Mouse (Mus musculus) forebrain, embryonic 10.5 days (tissue): ENCODE measurements around the gene Zfp618. TPM values are rescaled to one million over a fixed set of nuclear protein-coding genes. Genes with fewer than 3 reads are reported as not detected.

Experiments
- DNase-seq: peaks from one replicate; pipeline ENCODE4 v3.0.0-alpha.2; 2017; ENCODE audit warnings: low spot score; ENCODE audit errors: extremely low spot score
- H3K27ac ChIP-seq: fragments of 300-500 bp; sonication (generic); 2 replicates; pipeline ENCODE4 v1.5.1; 2016; ENCODE audit warnings: mild to moderate bottlenecking
- H3K27me3 ChIP-seq: fragments of 300-500 bp; sonication (generic); 2 replicates; pipeline ENCODE4 v1.6.1; 2016; ENCODE audit warnings: mild to moderate bottlenecking; ENCODE audit not compliant: poor library complexity, severe bottlenecking
- H3K36me3 ChIP-seq: fragments of 300-500 bp; sonication (generic); replicated peaks from 2 replicates; pipeline ENCODE4 v1.6.1; 2016; ENCODE audit warnings: mild to moderate bottlenecking, moderate library complexity
- H3K4me1 ChIP-seq: fragments of 300-500 bp; sonication (generic); 2 replicates; pipeline ENCODE4 v1.6.1; 2016
- H3K4me3 ChIP-seq: fragments of 300-500 bp; sonication (generic); 2 replicates; pipeline ENCODE4 v1.5.1; 2016; ENCODE audit warnings: mild to moderate bottlenecking, moderate library complexity
- H3K9me3 ChIP-seq: fragments of 300-500 bp; sonication (generic); 2 replicates; pipeline ENCODE4 v1.6.1; 2016; ENCODE audit warnings: mild to moderate bottlenecking, moderate library complexity
- WGBS: fragments of 180-500 bp; shearing (Covaris S2); methylation state at CpG from one replicate; pipeline ENCODE4 v1.1.7; 2016; 5-methylcytosine and 5-hydroxymethylcytosine counted together
- polyA plus RNA-seq: library from polyadenylated mRNA; unstranded; fragments of >200 nt; fragmentation: Nextera tagmentation; extraction: Ambion mirVana; gene quantifications from 2 replicates; pipeline ENCODE4 v1.2.1, GENCODE M21; 2016

Gene Zfp618
- polyA plus RNA-seq, 1 experiment from 2014 or later, result 21.4 TPM

- Histone ChIP-seq H3K27ac (no peak overlapping the region), H3K4me3 (no peak overlapping the region), H3K9me3 (no peaks in the 10 kb centered on the region), H3K27me3 (no peaks in the 10 kb centered on the region), H3K4me1 (peaks cover 16% of the 10 kb centered on the region; the same call in 1 of the 2 replicates), H3K36me3 (peaks cover 20% of the 10 kb centered on the region; the same call in 1 of the 2 replicates)
- 89% methylated on average over 1 of the region's 1 CpGs for WGBS
- DNase-seq, result peak; percentile 10
These were observed 37.0 kb downstream of the Zfp618 start for GRCm38 (mm10) chr4:63002386-63002785.

- Histone ChIP-seq H3K36me3 (peaks cover 5% of the 10 kb centered on the region; the same call in 1 of the 2 replicates), H3K27ac (no peak overlapping the region), H3K4me3 (no peak overlapping the region), H3K4me1 (peaks cover 4% of the 10 kb centered on the region; the same call in 1 of the 2 replicates), H3K9me3 (no peaks in the 10 kb centered on the region), H3K27me3 (no peaks in the 10 kb centered on the region)
- no peak for DNase-seq
- 90% methylated on average over 11 of the region's 11 CpGs for WGBS
These were observed 39.1 kb downstream of the Zfp618 start for GRCm38 (mm10) chr4:63004519-63004918.

- H3K27ac ChIP-seq, result no peak overlapping the region
- H3K9me3 ChIP-seq, result no peaks in the 10 kb centered on the region
- 91% methylated on average over 10 of the region's 10 CpGs for WGBS
- H3K4me1 ChIP-seq, result peaks cover 4% of the 10 kb centered on the region; the same call in 1 of the 2 replicates
- DNase-seq, result no peak
- peaks cover 7% of the 10 kb centered on the region; the same call in 1 of the 2 replicates for H3K36me3 ChIP-seq
- no peak overlapping the region for H3K4me3 ChIP-seq
- H3K27me3 ChIP-seq, result no peaks in the 10 kb centered on the region
These were observed 40.2 kb downstream of the Zfp618 start for GRCm38 (mm10) chr4:63005446-63006185.

GRCm38 (mm10) chr4:63006198-63007155 is 41.1 kb downstream of the Zfp618 start:
- no peaks in the 10 kb centered on the region for H3K9me3 ChIP-seq
- H3K4me3 ChIP-seq, result no peak overlapping the region
- 85% methylated on average over 7 of the region's 7 CpGs for WGBS
- H3K4me1 ChIP-seq, result peaks cover 4% of the 10 kb centered on the region; the same call in 1 of the 2 replicates
- no peaks in the 10 kb centered on the region for H3K27me3 ChIP-seq
- no peak for DNase-seq
- no peak overlapping the region for H3K27ac ChIP-seq
- H3K36me3 ChIP-seq, result peaks cover 7% of the 10 kb centered on the region; the same call in 1 of the 2 replicates

- 91% methylated on average over 9 of the region's 9 CpGs for WGBS
These were observed 42.8 kb downstream of the Zfp618 start for GRCm38 (mm10) chr4:63008206-63008605.

GRCm38 (mm10) chr4:63008822-63009221 is 43.4 kb downstream of the Zfp618 start:
- no peak for DNase-seq
- WGBS, result 81% methylated on average over 3 of the region's 3 CpGs
- H3K4me3 ChIP-seq, result no peak overlapping the region
- H3K27ac ChIP-seq, result no peak overlapping the region
- peaks cover 4% of the 10 kb centered on the region; the same call in 1 of the 2 replicates for H3K4me1 ChIP-seq
- peaks cover 7% of the 10 kb centered on the region; the same call in 1 of the 2 replicates for H3K36me3 ChIP-seq
- H3K9me3 ChIP-seq, result no peaks in the 10 kb centered on the region
- no peaks in the 10 kb centered on the region for H3K27me3 ChIP-seq

More at GRCm38 (mm10) chr4:63008206-63008605, 42.8 kb downstream of the Zfp618 start:
- Histone ChIP-seq H3K36me3 (peaks cover 7% of the 10 kb centered on the region; the same call in 1 of the 2 replicates), H3K4me3 (no peak overlapping the region), H3K27me3 (no peaks in the 10 kb centered on the region), H3K27ac (no peak overlapping the region), H3K9me3 (no peaks in the 10 kb centered on the region), H3K4me1 (peaks cover 4% of the 10 kb centered on the region; the same call in 1 of the 2 replicates)
- DNase-seq, result no peak

GRCm38 (mm10) chr4:63009821-63010220 is 44.4 kb downstream of the Zfp618 start:
- WGBS, result 88% methylated on average over 1 of the region's 1 CpGs
- DNase-seq, result no peak
- H3K9me3 ChIP-seq, result no peaks in the 10 kb centered on the region; the same call in 1 of the 2 replicates
- no peak overlapping the region for H3K4me3 ChIP-seq
- 0 out of 2 replicates have a peak, but pooled peaks cover 4% of the 10 kb centered on the region for H3K4me1 ChIP-seq
- H3K36me3 ChIP-seq, result peaks cover 2% of the 10 kb centered on the region; the same call in 1 of the 2 replicates
- H3K27ac ChIP-seq, result no peak overlapping the region
- no peaks in the 10 kb centered on the region for H3K27me3 ChIP-seq

GRCm38 (mm10) chr4:63010226-63010625 is 44.9 kb downstream of the Zfp618 start:
- Histone ChIP-seq H3K27ac (no peak overlapping the region), H3K36me3 (0 out of 2 replicates have a peak, but pooled peaks cover 2% of the 10 kb centered on the region), H3K27me3 (no peaks in the 10 kb centered on the region), H3K4me3 (no peak overlapping the region), H3K4me1 (0 out of 2 replicates have a peak, but pooled peaks cover 4% of the 10 kb centered on the region), H3K9me3 (no peaks in the 10 kb centered on the region; the same call in 1 of the 2 replicates)
- DNase-seq, result no peak
- WGBS, result 94% methylated on average over 4 of the region's 4 CpGs

- no peak for DNase-seq
- H3K4me3 ChIP-seq, result no peak overlapping the region
- H3K27ac ChIP-seq, result no peak overlapping the region
- H3K36me3 ChIP-seq, result peaks cover 6% of the 10 kb centered on the region; the same call in 1 of the 2 replicates
- H3K9me3 ChIP-seq, result peaks cover 8% of the 10 kb centered on the region; the same call in 1 of the 2 replicates
- 90% methylated on average over 10 of the region's 10 CpGs for WGBS
- no peaks in the 10 kb centered on the region for H3K27me3 ChIP-seq
- 0 out of 2 replicates have a peak, but pooled peaks cover 4% of the 10 kb centered on the region for H3K4me1 ChIP-seq
These were observed 53.2 kb downstream of the Zfp618 start for GRCm38 (mm10) chr4:63018616-63019015.

GRCm38 (mm10) chr4:63019428-63019858 is 54.1 kb downstream of the Zfp618 start:
- Histone ChIP-seq H3K27me3 (no peaks in the 10 kb centered on the region), H3K27ac (no peak overlapping the region), H3K36me3 (peaks cover 6% of the 10 kb centered on the region; the same call in 1 of the 2 replicates), H3K4me1 (0 out of 2 replicates have a peak, but pooled peaks cover 4% of the 10 kb centered on the region), H3K4me3 (no peak overlapping the region), H3K9me3 (peaks cover 8% of the 10 kb centered on the region; the same call in 1 of the 2 replicates)
- 83% methylated on average over 4 of the region's 4 CpGs for WGBS
- no peak for DNase-seq

- 89% methylated on average over 6 of the region's 6 CpGs for WGBS
These were observed 55.8 kb downstream of the Zfp618 start for GRCm38 (mm10) chr4:63021034-63021700.

More at GRCm38 (mm10) chr4:63021034-63021700, 55.8 kb downstream of the Zfp618 start:
- Histone ChIP-seq H3K36me3 (peaks cover 11% of the 10 kb centered on the region; the same call in 1 of the 2 replicates), H3K9me3 (peaks cover 8% of the 10 kb centered on the region; the same call in 1 of the 2 replicates), H3K27me3 (no peaks in the 10 kb centered on the region), H3K27ac (no peak overlapping the region), H3K4me1 (0 out of 2 replicates have a peak, but pooled peaks cover 4% of the 10 kb centered on the region), H3K4me3 (no peak overlapping the region)
- DNase-seq, result no peak
